Mouse (Mus musculus): ENCODE measurements around the gene Fam117b. TPM values are rescaled to one million over a fixed set of nuclear protein-coding genes. Genes with fewer than 3 reads are reported as not detected.

Gene Fam117b
- total RNA-seq, 1 experiment from 2014 or later = 31.0 TPM

DNA sequence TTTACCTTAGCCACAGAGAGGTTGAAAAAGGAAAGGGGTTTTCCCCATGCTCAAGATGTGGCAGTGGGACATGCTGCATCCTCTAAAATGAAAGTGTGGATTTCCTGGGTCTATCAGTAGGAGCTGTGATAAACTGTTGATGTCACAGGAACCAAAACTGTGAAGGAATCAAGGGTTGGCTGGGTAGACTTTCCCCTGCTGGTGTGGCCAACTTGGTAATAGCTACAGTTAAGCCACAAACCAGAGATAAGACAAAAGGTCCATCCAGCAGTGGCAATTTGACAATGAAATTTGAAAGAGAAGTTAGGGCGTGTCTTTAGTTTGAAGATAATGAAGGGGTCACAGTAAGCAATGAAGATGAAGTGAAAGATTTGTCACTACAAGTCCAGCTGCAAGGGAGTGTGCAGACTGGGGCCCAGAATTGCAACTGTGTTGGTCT, 104.2 kb downstream of the Fam117b start:
- peak; percentile 39 to 58; a peak in 3 of 4 replicates for ATAC-seq (replicated peaks in 1 of 2; ENCODE audit: insufficient read depth in 1 of 2, low FRiP score in 2 of 2, low TSS enrichment in 1 of 2, low read depth in 1 of 2, poor library complexity in 2 of 2, severe bottlenecking in 2 of 2)

Other genes with a start within 250 kb of the Fam117b start
- 203 and 210 TPM in 2 replicates for gene Sumo1, start 242.2 kb upstream of the Fam117b start, total RNA-seq (2017)
- gene Nop58, start 228.0 kb upstream of the Fam117b start, total RNA-seq (2017) = 1,382 and 1,858 TPM in 2 replicates
- 17.2 and 26.6 TPM in 2 replicates for gene Bmpr2, start 149.6 kb upstream of the Fam117b start, total RNA-seq (2017)
- gene Ica1l, start 130.2 kb downstream of the Fam117b start, total RNA-seq (2017) = 0.19 and 1.1 TPM in 2 replicates
- 10.0 and 13.6 TPM in 2 replicates for gene Carf, start 185.2 kb downstream of the Fam117b start, total RNA-seq (2017)
- 73.5 and 134 TPM in 2 replicates for gene Wdr12, start 185.6 kb downstream of the Fam117b start, total RNA-seq (2017)